Mouse (Mus musculus): ENCODE measurements around the gene Vstm5. TPM values are rescaled to one million over a fixed set of nuclear protein-coding genes. Genes with fewer than 3 reads are reported as not detected.

Gene Vstm5
- total RNA-seq, 1 experiment = 2.9 TPM

- peak within 1 kb of the TSS; percentile 76 to 98 for H3K4me3 ChIP-seq (ENCODE audit: insufficient read depth in 1 of 2, low read depth in 1 of 2, low read length in 2 of 2, poor library complexity in 1 of 2, severe bottlenecking in 1 of 2)
- no peaks in the 10 kb centered on the region for H3K9me3 ChIP-seq (ENCODE audit: control insufficient read depth, insufficient read depth, low read depth, low read length)
- in situ Hi-C loops (cut with MboI; ENCODE audit: low sequenced_read_pairs in 2 of 2, unreplicated experiment in 2 of 2) = no loop called here
- peak; percentile 82 for DNase-seq (ENCODE audit: low read depth, low spot score)
- no peaks in the 10 kb centered on the region; a peak in 1 of 4 replicates for H3K4me1 ChIP-seq (ENCODE audit: control insufficient read depth in 2 of 2, insufficient read depth in 2 of 2, low read length in 2 of 2, poor library complexity in 1 of 2)
- peaks cover 39% of the 10 kb centered on the region for H3K36me3 ChIP-seq (ENCODE audit: control insufficient read depth, insufficient read depth, low read length, poor library complexity, severe bottlenecking)
- H3K27ac ChIP-seq (ENCODE audit: insufficient read depth, low read depth, low read length, poor library complexity, severe bottlenecking) = peak within 1 kb of the TSS; percentile 96
- TF ChIP-seq ZNF384 (IDR thresholded peaks at IDR 0.05; ENCODE audit: low read depth, low read length) (peak; percentile 76; the same call in 1 of the 2 replicates), HCFC1 (IDR thresholded peaks at IDR 0.05; ENCODE audit: borderline replicate concordance, insufficient read depth, low read length) (no peak), MAFK (IDR thresholded peaks at IDR 0.05; ENCODE audit: insufficient read depth, low read depth, low read length) (no peak), ZC3H11A (IDR thresholded peaks at IDR 0.05; ENCODE audit: borderline replicate concordance, low read depth, low read length) (no peak), CHD2 (IDR thresholded peaks at IDR 0.05; ENCODE audit: low read depth, low read length) (peak; percentile 95)
- H3K9ac ChIP-seq (ENCODE audit: insufficient read depth, low read depth, low read length, poor library complexity, severe bottlenecking) = peak within 1 kb of the TSS; percentile 100
These were observed 66.9 kb downstream of the Vstm5 start, which contains the start of gene Taf1d for GRCm38 (mm10) chr9:15305503-15306397. Gene Taf1d (plus strand): TSS chr9:15306214.

GRCm38 (mm10) chr9:15306398-15307119, 67.7 kb downstream of the Vstm5 start, which contains the start of gene 4931406C07Rik:
Gene 4931406C07Rik (minus strand): TSS chr9:15306448.
- Histone ChIP-seq H3K4me3 (ENCODE audit: insufficient read depth in 1 of 2, low read depth in 1 of 2, low read length in 2 of 2, poor library complexity in 1 of 2, severe bottlenecking in 1 of 2) (peak within 1 kb of the TSS; percentile 76 to 98), H3K36me3 (ENCODE audit: control insufficient read depth, insufficient read depth, low read length, poor library complexity, severe bottlenecking) (peaks cover 45% of the 10 kb centered on the region), H3K4me1 (ENCODE audit: control insufficient read depth in 2 of 2, insufficient read depth in 2 of 2, low read length in 2 of 2, poor library complexity in 1 of 2) (no peaks in the 10 kb centered on the region; a peak in 1 of 4 replicates), H3K27ac (ENCODE audit: insufficient read depth, low read depth, low read length, poor library complexity, severe bottlenecking) (peak within 1 kb of the TSS; percentile 96), H3K9me3 (ENCODE audit: control insufficient read depth, insufficient read depth, low read depth, low read length) (no peaks in the 10 kb centered on the region), H3K9ac (ENCODE audit: insufficient read depth, low read depth, low read length, poor library complexity, severe bottlenecking) (peak within 1 kb of the TSS; percentile 100)
- DNase-seq (ENCODE audit: low read depth, low spot score) = no peak
- TF ChIP-seq HCFC1 (IDR thresholded peaks at IDR 0.05; ENCODE audit: borderline replicate concordance, insufficient read depth, low read length) = no peak
- TF ChIP-seq CHD2 (IDR thresholded peaks at IDR 0.05; ENCODE audit: low read depth, low read length) = no peak
- TF ChIP-seq ZC3H11A (IDR thresholded peaks at IDR 0.05; ENCODE audit: borderline replicate concordance, low read depth, low read length) = no peak
- no peak for TF ChIP-seq MAFK (IDR thresholded peaks at IDR 0.05; ENCODE audit: insufficient read depth, low read depth, low read length)
- no peak for TF ChIP-seq ZNF384 (IDR thresholded peaks at IDR 0.05; ENCODE audit: low read depth, low read length)
- in situ Hi-C loops (cut with MboI; ENCODE audit: low sequenced_read_pairs in 2 of 2, unreplicated experiment in 2 of 2) = no loop called here

GRCm38 (mm10) chr9:15307257-15307656, 68.4 kb downstream of the Vstm5 start:
- in situ Hi-C loops (cut with MboI; ENCODE audit: low sequenced_read_pairs in 2 of 2, unreplicated experiment in 2 of 2) = no loop called here
- Histone ChIP-seq H3K4me1 (ENCODE audit: control insufficient read depth in 2 of 2, insufficient read depth in 2 of 2, low read length in 2 of 2, poor library complexity in 1 of 2) (no peaks in the 10 kb centered on the region; a peak in 1 of 4 replicates), H3K9ac (ENCODE audit: insufficient read depth, low read depth, low read length, poor library complexity, severe bottlenecking) (peak overlapping the region; percentile 100), H3K27ac (ENCODE audit: insufficient read depth, low read depth, low read length, poor library complexity, severe bottlenecking) (peak overlapping the region; percentile 96; the same call in 1 of the 2 replicates), H3K9me3 (ENCODE audit: control insufficient read depth, insufficient read depth, low read depth, low read length) (no peaks in the 10 kb centered on the region), H3K36me3 (ENCODE audit: control insufficient read depth, insufficient read depth, low read length, poor library complexity, severe bottlenecking) (peaks cover 52% of the 10 kb centered on the region), H3K4me3 (ENCODE audit: insufficient read depth in 1 of 2, low read depth in 1 of 2, low read length in 2 of 2, poor library complexity in 1 of 2, severe bottlenecking in 1 of 2) (peak overlapping the region; percentile 76 to 98)
- TF ChIP-seq HCFC1 (IDR thresholded peaks at IDR 0.05; ENCODE audit: borderline replicate concordance, insufficient read depth, low read length) = no peak
- no peak for TF ChIP-seq CHD2 (IDR thresholded peaks at IDR 0.05; ENCODE audit: low read depth, low read length)
- no peak for TF ChIP-seq ZNF384 (IDR thresholded peaks at IDR 0.05; ENCODE audit: low read depth, low read length)
- no peak for DNase-seq (ENCODE audit: low read depth, low spot score)

- Histone ChIP-seq H3K9ac (ENCODE audit: insufficient read depth, low read depth, low read length, poor library complexity, severe bottlenecking) (peak overlapping the region; percentile 48; the same call in 1 of the 2 replicates), H3K9me3 (ENCODE audit: control insufficient read depth, insufficient read depth, low read depth, low read length) (no peaks in the 10 kb centered on the region), H3K36me3 (ENCODE audit: control insufficient read depth, insufficient read depth, low read length, poor library complexity, severe bottlenecking) (peaks cover 58% of the 10 kb centered on the region), H3K4me3 (ENCODE audit: insufficient read depth in 1 of 2, low read depth in 1 of 2, low read length in 2 of 2, poor library complexity in 1 of 2, severe bottlenecking in 1 of 2) (peak overlapping the region; percentile 58 to 76), H3K27ac (ENCODE audit: insufficient read depth, low read depth, low read length, poor library complexity, severe bottlenecking) (no peak overlapping the region), H3K4me1 (ENCODE audit: control insufficient read depth in 2 of 2, insufficient read depth in 2 of 2, low read length in 2 of 2, poor library complexity in 1 of 2) (no peaks in the 10 kb centered on the region; a peak in 1 of 4 replicates)
- TF ChIP-seq ZC3H11A (IDR thresholded peaks at IDR 0.05; ENCODE audit: borderline replicate concordance, low read depth, low read length) = no peak
- TF ChIP-seq MAFK (IDR thresholded peaks at IDR 0.05; ENCODE audit: insufficient read depth, low read depth, low read length) = no peak
- TF ChIP-seq ZNF384 (IDR thresholded peaks at IDR 0.05; ENCODE audit: low read depth, low read length) = no peak
- TF ChIP-seq CHD2 (IDR thresholded peaks at IDR 0.05; ENCODE audit: low read depth, low read length) = no peak
- TF ChIP-seq HCFC1 (IDR thresholded peaks at IDR 0.05; ENCODE audit: borderline replicate concordance, insufficient read depth, low read length) = no peak
- no peak for DNase-seq (ENCODE audit: low read depth, low spot score)
- in situ Hi-C loops (cut with MboI; ENCODE audit: low sequenced_read_pairs in 2 of 2, unreplicated experiment in 2 of 2) = no loop called here
These were observed 69.4 kb downstream of the Vstm5 start for GRCm38 (mm10) chr9:15308254-15308653.

Other genes starting within 250 kb of the Vstm5 start
- gene Panx1, start 193.6 kb upstream of the Vstm5 start, total RNA-seq (2012; rRNA removed) = 25.0 and 37.6 TPM in 2 replicates
- 0.05 and 0.09 TPM in 2 replicates for gene Hephl1, start 126.9 kb upstream of the Vstm5 start, total RNA-seq (2012; rRNA removed)
- 37.2 and 51.5 TPM in 2 replicates for gene Med17, start 40.9 kb downstream of the Vstm5 start, total RNA-seq (2012; rRNA removed)
- gene Taf1d, start 67.2 kb downstream of the Vstm5 start, total RNA-seq (2012; rRNA removed) = 982 and 1,438 TPM in 2 replicates
- 6.4 and 6.5 TPM in 2 replicates for gene 4931406C07Rik, start 67.4 kb downstream of the Vstm5 start, total RNA-seq (2012; rRNA removed)
- 64.3 and 81.2 TPM in 2 replicates for gene Cep295, start 118.7 kb downstream of the Vstm5 start, total RNA-seq (2012; rRNA removed)

Measured in ES-E14 (cell line).